Mouse (Mus musculus) erythroblast, embryonic 14.5 days (primary cell): ENCODE data around the gene Tmtc4.

Experiments
- GATA1 ChIP-seq: IDR thresholded peaks from 2 replicates; pipeline ENCODE4 v1.6.1; 2012; ENCODE audit warnings: low read length, inconsistent platforms, mixed read lengths
- TAL1 ChIP-seq: IDR thresholded peaks from 3 replicates; pipeline ENCODE4 v1.6.1; 2012; ENCODE audit warnings: low read length, inconsistent platforms, mixed read lengths

GRCm38 (mm10) chr14:122997465-122997864 lies 13.6 kb upstream of the Tmtc4 start:
- TF ChIP-seq TAL1: no peak
- TF ChIP-seq GATA1: no peak
